Mouse (Mus musculus) intestine, embryonic 14.5 days (tissue): ENCODE results near the gene Elf2. TPM values are rescaled to one million over a fixed set of nuclear protein-coding genes. Genes with fewer than 3 reads are reported as not detected.

Source experiments
- ATAC-seq: fragments of 200-750 bp; cut with Nextera tagmentation; replicated peaks from 2 replicates; pipeline ENCODE4 v1.8.0; 2017; ENCODE audit warnings: low read depth, moderate number of reproducible peaks, moderate TSS enrichment, moderate library complexity; ENCODE audit not compliant: low FRiP score, low TSS enrichment
- DNase-seq: peaks from one replicate; pipeline ENCODE4 v3.0.0-alpha.2; 2018; ENCODE audit warnings: low spot score
- H3K27ac ChIP-seq: fragments of 300-500 bp; sonication (generic); 2 replicates; pipeline ENCODE4 v1.5.1; 2014; ENCODE audit warnings: low read depth, mild to moderate bottlenecking, control low read depth
- H3K27me3 ChIP-seq: fragments of 300-500 bp; sonication (generic); replicated peaks from 2 replicates; pipeline ENCODE4 v1.6.1; 2014; ENCODE audit warnings: low read length, control low read depth; ENCODE audit not compliant: control insufficient read depth, insufficient read depth
- H3K36me3 ChIP-seq: fragments of 300-500 bp; sonication (generic); 2 replicates; pipeline ENCODE4 v1.6.1; 2014; ENCODE audit warnings: low read length, control low read depth; ENCODE audit not compliant: control insufficient read depth, insufficient read depth
- H3K4me1 ChIP-seq: fragments of 300-500 bp; sonication (generic); replicated peaks from 2 replicates; pipeline ENCODE4 v1.6.1; 2014; ENCODE audit warnings: low read length, control low read depth, mixed read lengths; ENCODE audit not compliant: control insufficient read depth, insufficient read depth
- H3K4me2 ChIP-seq: fragments of 300-500 bp; sonication (generic); 2 replicates; pipeline ENCODE4 v1.6.1; 2014; ENCODE audit warnings: low read length
- H3K4me3 ChIP-seq: fragments of 300-500 bp; sonication (generic); 2 replicates; pipeline ENCODE4 v1.5.1; 2014; ENCODE audit warnings: low read depth, low read length, control low read depth, mixed read lengths
- H3K9ac ChIP-seq: fragments of 300-500 bp; sonication (generic); 2 replicates; pipeline ENCODE4 v1.6.1; 2014; ENCODE audit warnings: mild to moderate bottlenecking, low read length
- H3K9me3 ChIP-seq: fragments of 300-500 bp; sonication (generic); 2 replicates; pipeline ENCODE4 v1.6.1; 2016; ENCODE audit warnings: low read length, control low read depth; ENCODE audit not compliant: control insufficient read depth
- WGBS: fragments of 180-500 bp; shearing (Covaris S2); extraction: QIAGEN DNeasy Blood & Tissue Kit; methylation state at CpG from one replicate; pipeline ENCODE4 v1.1.7; 2014; 5-methylcytosine and 5-hydroxymethylcytosine counted together
- polyA plus RNA-seq: library from polyadenylated mRNA; unstranded; fragments of >200 nt; fragmentation: Nextera tagmentation; extraction: Ambion mirVana; gene quantifications from 2 replicates; pipeline ENCODE4 v1.2.1, GENCODE M21; 2014

Elf2 gene
- polyA plus RNA-seq, 1 experiment from 2014 or later: 65.1 TPM

DNA sequence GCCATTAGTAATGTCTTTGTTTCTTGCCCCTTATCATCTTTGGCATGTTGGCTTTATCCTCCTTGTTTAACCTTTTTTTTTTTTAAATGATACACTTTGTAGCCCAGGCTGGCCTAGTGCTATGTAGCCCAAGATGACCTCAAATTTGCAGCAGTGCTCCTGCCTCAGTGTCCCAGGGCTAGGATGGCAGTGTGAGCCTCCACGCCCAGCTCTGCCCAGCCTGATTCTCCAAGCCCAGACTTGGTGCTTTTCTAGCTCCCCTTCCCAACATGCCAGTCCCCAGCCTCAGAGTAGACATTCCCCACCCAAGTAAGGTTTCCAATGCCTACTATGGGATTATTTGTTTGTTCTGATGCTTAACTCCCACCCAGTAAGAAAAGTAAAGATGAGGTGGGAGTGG, 88.2 kb downstream of the Elf2 start:
- no peaks in the 10 kb centered on the region for H3K27me3 ChIP-seq

DNA sequence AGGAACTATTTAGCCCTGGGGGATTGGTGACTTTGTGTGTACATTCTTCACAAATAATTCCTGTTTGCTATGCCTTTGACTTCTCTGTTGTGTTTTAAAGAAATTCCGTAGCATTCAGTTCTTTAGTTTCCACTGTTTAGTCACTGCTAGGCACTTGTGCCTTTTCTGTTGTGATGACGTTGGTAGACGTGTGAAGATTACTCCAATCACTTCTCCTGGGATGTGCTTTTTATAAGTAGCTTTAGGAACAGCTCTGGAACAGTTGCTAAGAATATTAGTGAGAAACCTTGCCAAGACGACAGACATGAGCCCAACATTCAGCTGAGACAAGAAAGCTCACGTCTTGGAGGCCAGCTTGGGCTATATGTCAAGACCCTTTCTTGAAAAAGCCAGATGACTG, 89.4 kb downstream of the Elf2 start:
- no peaks in the 10 kb centered on the region for H3K4me1 ChIP-seq
- WGBS: 87% methylated on average over 5 of the region's 5 CpGs
- no peaks in the 10 kb centered on the region for H3K27me3 ChIP-seq
- DNase-seq: no peak
- H3K9ac ChIP-seq: no peak overlapping the region
- no peaks in the 10 kb centered on the region for H3K9me3 ChIP-seq
- no peak overlapping the region for H3K4me3 ChIP-seq
- no peak for ATAC-seq
- peaks cover 57% of the 10 kb centered on the region for H3K36me3 ChIP-seq
- no peak overlapping the region for H3K4me2 ChIP-seq
- H3K27ac ChIP-seq: no peak overlapping the region

More for the DNA sequence above, 88.2 kb downstream of the Elf2 start:
- no peak for ATAC-seq
- Histone ChIP-seq H3K4me1 (no peaks in the 10 kb centered on the region), H3K9ac (no peak overlapping the region), H3K27ac (no peak overlapping the region), H3K9me3 (no peaks in the 10 kb centered on the region), H3K36me3 (peaks cover 68% of the 10 kb centered on the region), H3K4me2 (no peak overlapping the region), H3K4me3 (no peak overlapping the region)
- 88% methylated on average over 1 of the region's 1 CpGs for WGBS
- no peak for DNase-seq

DNA sequence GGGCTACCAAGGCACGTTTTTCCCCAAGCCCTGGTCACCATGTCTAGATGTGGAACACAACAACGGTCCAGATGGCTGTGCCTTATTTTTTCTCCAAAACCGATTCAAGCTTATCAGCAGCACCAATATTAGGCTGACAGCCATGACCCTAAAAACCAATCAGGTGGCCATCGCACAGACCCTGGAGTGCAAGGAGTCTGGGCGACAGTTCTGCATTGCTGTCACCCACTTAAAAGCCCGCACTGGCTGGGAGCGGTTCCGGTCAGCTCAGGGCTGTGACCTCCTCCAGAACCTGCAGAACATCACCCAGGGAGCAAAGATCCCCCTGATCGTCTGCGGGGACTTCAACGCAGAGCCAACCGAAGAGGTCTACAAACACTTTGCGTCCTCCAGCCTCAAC, 90.6 kb downstream of the Elf2 start:
- Histone ChIP-seq H3K4me2 (no peak overlapping the region), H3K27me3 (no peaks in the 10 kb centered on the region), H3K36me3 (peaks cover 46% of the 10 kb centered on the region), H3K9me3 (no peaks in the 10 kb centered on the region), H3K4me3 (no peak overlapping the region), H3K27ac (no peak overlapping the region), H3K4me1 (no peaks in the 10 kb centered on the region), H3K9ac (no peak overlapping the region)
- no peak for DNase-seq
- WGBS: 91% methylated on average over 13 of the region's 13 CpGs
- ATAC-seq: no peak

DNA sequence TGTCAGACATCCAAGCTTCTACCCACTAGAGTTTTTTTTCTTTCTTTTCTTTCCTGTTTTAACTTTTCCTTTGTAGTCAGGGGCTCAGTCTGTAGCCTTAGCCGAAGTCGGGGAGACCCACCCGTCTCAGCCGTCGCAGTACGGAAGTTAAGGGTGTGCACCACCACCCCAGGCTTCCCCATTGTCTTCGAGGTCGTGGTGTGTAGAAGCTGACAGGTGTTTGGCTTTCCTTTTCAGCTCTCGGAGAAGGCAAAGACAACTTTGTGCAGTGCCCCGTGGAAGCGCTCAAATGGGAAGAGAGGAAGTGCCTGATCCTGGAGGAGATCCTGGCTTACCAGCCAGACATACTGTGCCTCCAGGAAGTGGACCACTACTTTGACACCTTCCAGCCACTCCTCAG, 91.0 kb downstream of the Elf2 start:
- Histone ChIP-seq H3K4me3 (no peak overlapping the region), H3K27ac (no peak overlapping the region), H3K36me3 (peaks cover 42% of the 10 kb centered on the region), H3K4me2 (no peak overlapping the region), H3K27me3 (no peaks in the 10 kb centered on the region), H3K9ac (no peak overlapping the region), H3K4me1 (no peaks in the 10 kb centered on the region), H3K9me3 (no peaks in the 10 kb centered on the region)
- no peak for ATAC-seq
- 88% methylated on average over 11 of the region's 11 CpGs for WGBS
- DNase-seq: no peak

DNA sequence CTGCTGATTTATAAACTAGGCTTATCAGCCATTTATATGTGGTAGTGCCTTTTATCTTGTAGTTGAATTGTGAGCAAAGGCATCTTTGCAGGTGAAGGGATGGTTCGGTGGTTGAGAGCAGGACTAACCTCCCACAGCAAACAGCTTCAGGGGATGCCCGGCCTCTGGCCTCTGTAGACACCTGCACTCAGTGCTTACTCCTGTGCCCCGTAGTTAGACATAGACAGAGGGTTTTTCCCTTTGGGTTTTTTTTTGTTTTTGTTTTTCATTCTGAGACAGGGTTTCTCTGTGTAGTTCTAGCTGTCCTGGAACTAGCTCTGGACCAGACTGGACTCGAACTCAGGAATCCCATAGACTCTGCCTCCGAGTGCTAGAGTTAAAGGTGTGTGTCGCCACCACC, 91.9 kb downstream of the Elf2 start:
- Histone ChIP-seq H3K9ac (no peak overlapping the region), H3K27me3 (no peaks in the 10 kb centered on the region), H3K4me2 (no peak overlapping the region), H3K9me3 (no peaks in the 10 kb centered on the region), H3K36me3 (peaks cover 33% of the 10 kb centered on the region), H3K4me3 (no peak overlapping the region), H3K27ac (no peak overlapping the region), H3K4me1 (no peaks in the 10 kb centered on the region)
- DNase-seq (no peak), ATAC-seq (no peak)
- WGBS: 89% methylated on average over 6 of the region's 6 CpGs

DNA sequence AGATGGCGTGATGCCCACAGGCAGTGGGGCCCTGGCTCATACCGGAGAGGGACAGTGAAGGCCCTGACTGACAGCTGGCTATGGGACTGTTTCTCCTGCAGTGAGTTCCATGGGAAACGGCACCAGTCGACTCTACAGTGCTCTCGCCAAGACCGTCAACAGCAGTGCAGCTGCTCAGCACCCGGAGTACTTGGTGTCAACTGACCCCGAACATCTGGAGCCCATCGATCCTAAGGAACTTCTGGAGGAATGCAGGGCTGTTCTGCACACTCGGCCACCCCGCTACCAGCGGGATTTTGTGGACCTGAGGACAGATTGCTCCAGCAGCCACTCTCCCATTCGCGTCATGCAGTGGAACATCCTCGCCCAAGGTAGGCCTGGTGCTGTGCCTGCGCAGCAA, 92.8 kb downstream of the Elf2 start:
- Histone ChIP-seq H3K9ac (no peak overlapping the region), H3K4me2 (no peak overlapping the region), H3K36me3 (peaks cover 24% of the 10 kb centered on the region), H3K27ac (no peak overlapping the region), H3K27me3 (no peaks in the 10 kb centered on the region), H3K9me3 (no peaks in the 10 kb centered on the region), H3K4me1 (no peaks in the 10 kb centered on the region), H3K4me3 (no peak overlapping the region)
- no peak for DNase-seq
- 64% methylated on average over 16 of the region's 16 CpGs for WGBS
- no peak; the same call in 1 of the 2 replicates for ATAC-seq

DNA sequence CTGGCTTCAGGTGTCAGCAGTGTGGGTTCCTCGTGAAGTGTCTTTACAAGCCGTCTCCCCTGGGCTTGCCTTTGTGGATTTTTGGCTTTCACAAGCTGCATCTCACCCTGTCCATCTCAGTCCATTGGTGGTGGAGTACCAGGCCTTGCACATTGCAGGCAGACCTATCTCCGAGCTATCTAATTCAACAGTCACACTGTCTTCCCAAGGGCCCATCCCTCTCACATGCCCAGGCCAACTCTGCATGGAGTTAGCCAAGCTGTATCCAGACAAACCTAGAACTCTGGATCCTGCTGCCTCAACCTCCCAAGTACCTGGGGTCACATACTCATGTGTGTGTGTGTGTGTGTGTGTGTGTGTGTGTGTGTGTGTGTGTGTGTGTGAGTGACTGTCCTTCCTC, 100.9 kb downstream of the Elf2 start:
- ATAC-seq: no peak

DNA sequence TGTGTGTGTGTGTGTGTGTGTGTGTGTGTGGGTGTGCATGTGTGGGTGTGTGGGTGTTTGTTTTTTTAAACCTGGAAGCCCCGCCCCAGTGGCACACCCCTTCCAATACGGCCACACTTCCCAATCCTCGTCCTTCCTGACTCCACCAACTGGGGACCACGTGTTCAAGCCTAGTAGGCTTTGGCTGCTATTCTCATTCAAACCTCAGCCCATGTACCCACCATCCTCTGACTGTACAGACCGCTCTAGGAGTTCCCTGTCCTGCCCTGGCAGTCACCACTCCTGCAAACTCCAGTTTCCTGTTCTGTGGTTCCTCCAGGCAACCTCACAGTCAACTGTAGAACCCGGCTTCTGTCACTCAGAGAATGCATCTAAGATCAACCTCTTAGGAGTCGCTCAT, 101.9 kb downstream of the Elf2 start:
- peaks cover 8% of the 10 kb centered on the region for H3K4me1 ChIP-seq
- H3K4me3 ChIP-seq: no peak overlapping the region
- no peak overlapping the region for H3K9ac ChIP-seq
- no peaks in the 10 kb centered on the region for H3K27me3 ChIP-seq
- ATAC-seq (no peak), DNase-seq (no peak)
- no peak overlapping the region for H3K4me2 ChIP-seq
- no peaks in the 10 kb centered on the region for H3K9me3 ChIP-seq
- H3K36me3 ChIP-seq: no peaks in the 10 kb centered on the region
- WGBS: 88% methylated on average over 7 of the region's 7 CpGs
- no peak overlapping the region for H3K27ac ChIP-seq

More for the DNA sequence above, 100.9 kb downstream of the Elf2 start:
- DNase-seq: no peak
- no peaks in the 10 kb centered on the region for H3K36me3 ChIP-seq
- H3K9ac ChIP-seq: no peak overlapping the region
- no peaks in the 10 kb centered on the region for H3K4me1 ChIP-seq
- no peaks in the 10 kb centered on the region for H3K9me3 ChIP-seq
- no peak overlapping the region for H3K4me3 ChIP-seq
- H3K4me2 ChIP-seq: no peak overlapping the region
- 95% methylated on average over 3 of the region's 3 CpGs for WGBS
- no peak overlapping the region for H3K27ac ChIP-seq
- H3K27me3 ChIP-seq: no peaks in the 10 kb centered on the region

DNA sequence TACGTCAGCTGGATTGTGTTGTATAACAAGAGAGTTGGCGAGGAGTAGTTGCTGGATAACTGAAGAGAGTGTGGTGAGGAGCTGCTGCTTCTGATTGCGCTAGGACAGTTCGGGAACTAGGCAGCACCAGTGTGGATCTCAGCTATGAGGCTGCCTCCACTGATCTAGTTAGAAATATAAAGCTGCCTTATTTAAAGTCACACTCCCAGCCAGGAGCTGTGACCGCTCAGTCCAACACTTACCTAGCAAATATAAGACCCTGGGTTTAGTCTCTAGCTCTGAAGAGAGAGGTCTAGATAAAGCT, 105.8 kb downstream of the Elf2 start:
- H3K9me3 ChIP-seq: no peaks in the 10 kb centered on the region
- DNase-seq (no peak), ATAC-seq (no peak; the same call in 1 of the 2 replicates)
- peaks cover 10% of the 10 kb centered on the region for H3K4me1 ChIP-seq
- no peaks in the 10 kb centered on the region for H3K27me3 ChIP-seq
- no peak overlapping the region for H3K9ac ChIP-seq
- H3K27ac ChIP-seq: no peak overlapping the region
- no peak overlapping the region for H3K4me2 ChIP-seq
- no peak overlapping the region for H3K4me3 ChIP-seq
- no peaks in the 10 kb centered on the region for H3K36me3 ChIP-seq
- WGBS: 75% methylated on average over 5 of the region's 5 CpGs
